Mouse (Mus musculus) neural tube, embryonic 14.5 days (tissue): ENCODE results near the gene Xxylt1. TPM values are rescaled to one million over a fixed set of nuclear protein-coding genes. Genes with fewer than 3 reads are reported as not detected.

Source experiments
- ATAC-seq: fragments of 200-750 bp; cut with Nextera tagmentation; 2 replicates; pipeline ENCODE4 v1.8.0; 2017; ENCODE audit warnings: low read depth, mild to moderate bottlenecking, moderate TSS enrichment, moderate library complexity
- H3K27ac ChIP-seq: fragments of 300-500 bp; sonication (generic); 2 replicates; pipeline ENCODE4 v1.5.1; 2014; ENCODE audit warnings: low read depth, mild to moderate bottlenecking, control low read depth, low read length, moderate library complexity, mixed read lengths
- H3K27me3 ChIP-seq: fragments of 300-500 bp; sonication (generic); 2 replicates; pipeline ENCODE4 v1.6.1; 2014; ENCODE audit warnings: low read length; ENCODE audit not compliant: control insufficient read depth, insufficient read depth
- H3K36me3 ChIP-seq: fragments of 300-500 bp; sonication (generic); 2 replicates; pipeline ENCODE4 v1.6.1; 2014; ENCODE audit warnings: low read length, mixed read lengths; ENCODE audit not compliant: control insufficient read depth, insufficient read depth
- H3K4me1 ChIP-seq: fragments of 300-500 bp; sonication (generic); 2 replicates; pipeline ENCODE4 v1.6.1; 2014; ENCODE audit warnings: low read length; ENCODE audit not compliant: control insufficient read depth, insufficient read depth
- H3K4me2 ChIP-seq: fragments of 300-500 bp; sonication (generic); 2 replicates; pipeline ENCODE4 v1.6.1; 2014; ENCODE audit warnings: mild to moderate bottlenecking, low read depth, low read length, control low read depth
- H3K4me3 ChIP-seq: fragments of 300-500 bp; sonication (generic); 2 replicates; pipeline ENCODE4 v1.5.1; 2014; ENCODE audit warnings: low read depth, low read length, control low read depth, mixed read lengths
- H3K9ac ChIP-seq: fragments of 300-500 bp; sonication (generic); replicated peaks from 2 replicates; pipeline ENCODE4 v1.6.1; 2014; ENCODE audit warnings: low read depth, mild to moderate bottlenecking, control low read depth, low read length, mixed read lengths
- H3K9me3 ChIP-seq: fragments of 300-500 bp; sonication (generic); 2 replicates; pipeline ENCODE4 v1.6.1; 2016; ENCODE audit warnings: low read length; ENCODE audit not compliant: control insufficient read depth
- WGBS: fragments of 180-500 bp; shearing (Covaris S2); extraction: QIAGEN DNeasy Blood & Tissue Kit; methylation state at CpG from one replicate; pipeline ENCODE4 v1.1.7; 2014; 5-methylcytosine and 5-hydroxymethylcytosine counted together
- polyA plus RNA-seq: library from polyadenylated mRNA; unstranded; fragments of >200 nt; fragmentation: Nextera tagmentation; extraction: Ambion mirVana; gene quantifications from 2 replicates; pipeline ENCODE4 v1.2.1, GENCODE M21; 2014

Gene Xxylt1
- polyA plus RNA-seq, 1 experiment from 2014 or later, result 17.3 TPM

DNA sequence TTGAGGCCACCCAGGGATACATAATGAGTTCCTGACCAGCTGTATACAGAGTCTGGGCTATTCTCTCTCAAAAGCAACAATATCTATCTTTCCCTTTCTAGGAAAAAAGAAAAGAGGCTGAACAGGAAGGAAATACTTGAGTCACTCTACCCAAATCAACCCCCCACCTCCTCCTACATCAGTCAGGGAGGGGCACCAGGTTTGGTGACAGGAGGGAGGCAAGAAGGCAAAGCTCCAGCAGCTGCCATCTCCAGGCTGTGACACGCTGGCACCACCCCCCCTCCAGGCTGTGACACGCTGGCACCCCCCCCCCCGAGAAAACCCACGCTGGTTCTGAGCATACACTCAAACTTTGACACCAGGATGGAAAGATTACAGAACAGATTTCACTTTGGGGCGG, 85.8 kb downstream of the Xxylt1 start:
- WGBS, result 90% methylated on average over 5 of the region's 5 CpGs
- ATAC-seq, result no peak

DNA sequence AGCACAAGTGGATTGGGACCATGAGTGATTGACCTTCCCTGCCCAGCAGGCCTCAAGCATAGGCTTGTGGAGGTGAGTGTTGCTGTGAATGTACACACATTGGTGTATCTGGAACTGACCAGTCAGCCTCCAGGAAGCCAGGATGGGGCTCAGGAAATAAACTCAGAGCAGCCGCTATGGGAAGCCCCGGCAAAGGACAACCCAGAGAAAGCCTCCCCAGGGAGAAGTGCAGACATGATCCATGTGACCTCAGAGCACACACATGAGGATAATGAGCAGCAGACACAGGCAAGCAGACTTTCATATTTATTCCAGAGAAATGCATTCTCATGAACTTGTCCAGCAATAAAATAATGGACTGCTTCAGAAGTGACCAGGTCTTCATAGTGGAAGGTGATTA, 86.4 kb downstream of the Xxylt1 start:
- Histone ChIP-seq H3K36me3 (no peaks in the 10 kb centered on the region), H3K27ac (no peak overlapping the region), H3K27me3 (no peaks in the 10 kb centered on the region), H3K4me1 (peaks cover 6% of the 10 kb centered on the region; the same call in 1 of the 2 replicates), H3K4me3 (no peak overlapping the region), H3K9ac (no peak overlapping the region), H3K9me3 (no peaks in the 10 kb centered on the region), H3K4me2 (no peak overlapping the region)
- 49% methylated on average over 2 of the region's 2 CpGs for WGBS
- no peak for ATAC-seq

More for the DNA sequence above, 85.8 kb downstream of the Xxylt1 start:
- no peaks in the 10 kb centered on the region for H3K36me3 ChIP-seq
- H3K27ac ChIP-seq, result no peak overlapping the region
- H3K9me3 ChIP-seq, result no peaks in the 10 kb centered on the region
- no peak overlapping the region for H3K4me3 ChIP-seq
- no peak overlapping the region for H3K4me2 ChIP-seq
- H3K4me1 ChIP-seq, result peaks cover 6% of the 10 kb centered on the region; the same call in 1 of the 2 replicates
- H3K27me3 ChIP-seq, result no peaks in the 10 kb centered on the region
- no peak overlapping the region for H3K9ac ChIP-seq

DNA sequence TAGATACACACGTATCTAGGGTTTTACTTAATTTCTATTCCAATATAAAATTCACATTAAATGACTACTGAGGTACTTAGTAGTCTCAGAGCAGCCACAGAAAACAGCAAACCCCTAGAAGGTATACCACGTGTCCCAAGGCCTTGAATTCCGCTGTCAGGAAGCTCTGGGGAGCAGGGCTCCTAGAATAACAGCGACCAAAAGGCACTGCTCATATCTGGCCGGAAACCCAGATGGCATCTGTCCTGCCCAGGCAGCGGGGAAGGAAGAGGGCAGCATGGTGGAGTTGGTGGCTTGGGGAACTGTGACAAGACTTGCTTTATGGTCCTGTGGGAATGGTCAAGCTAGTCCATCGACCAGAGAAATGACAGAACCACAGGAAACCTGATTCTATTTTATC, 86.9 kb downstream of the Xxylt1 start:
- ATAC-seq, result no peak

DNA sequence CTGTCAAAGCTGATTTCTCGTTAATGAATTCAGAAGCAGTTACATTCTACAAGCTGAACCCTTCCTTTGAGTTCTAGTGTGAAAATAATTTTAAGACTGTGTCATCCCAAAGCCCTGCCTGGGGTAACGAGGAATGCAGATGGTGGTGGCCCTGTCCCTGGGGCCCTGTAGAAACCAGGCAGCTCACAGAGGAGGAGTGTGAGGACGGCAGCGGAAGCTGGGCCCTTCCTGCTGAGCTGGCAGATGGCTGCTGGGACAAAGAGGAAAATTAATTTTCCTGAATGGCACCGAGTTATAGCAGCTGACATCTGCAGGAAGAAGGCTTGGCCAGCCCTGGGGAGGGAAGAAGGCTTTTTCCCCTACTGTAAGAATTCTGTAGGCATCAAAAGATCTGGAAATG, 88.7 kb downstream of the Xxylt1 start:
- H3K9me3 ChIP-seq, result no peaks in the 10 kb centered on the region
- H3K9ac ChIP-seq, result no peak overlapping the region
- no peaks in the 10 kb centered on the region for H3K36me3 ChIP-seq
- H3K4me1 ChIP-seq, result peaks cover 6% of the 10 kb centered on the region; the same call in 1 of the 2 replicates
- peak; percentile 65; the same call in 1 of the 2 replicates for ATAC-seq
- no peak overlapping the region for H3K4me2 ChIP-seq
- 25% methylated on average over 5 of the region's 5 CpGs for WGBS
- H3K27me3 ChIP-seq, result no peaks in the 10 kb centered on the region
- H3K27ac ChIP-seq, result peak overlapping the region; percentile 39
- H3K4me3 ChIP-seq, result no peak overlapping the region

More for the DNA sequence above, 86.9 kb downstream of the Xxylt1 start:
- 67% methylated on average over 7 of the region's 7 CpGs for WGBS
- Histone ChIP-seq H3K36me3 (no peaks in the 10 kb centered on the region), H3K27me3 (no peaks in the 10 kb centered on the region), H3K9me3 (no peaks in the 10 kb centered on the region), H3K4me3 (no peak overlapping the region), H3K9ac (no peak overlapping the region), H3K4me2 (no peak overlapping the region), H3K27ac (no peak overlapping the region), H3K4me1 (peaks cover 6% of the 10 kb centered on the region; the same call in 1 of the 2 replicates)

DNA sequence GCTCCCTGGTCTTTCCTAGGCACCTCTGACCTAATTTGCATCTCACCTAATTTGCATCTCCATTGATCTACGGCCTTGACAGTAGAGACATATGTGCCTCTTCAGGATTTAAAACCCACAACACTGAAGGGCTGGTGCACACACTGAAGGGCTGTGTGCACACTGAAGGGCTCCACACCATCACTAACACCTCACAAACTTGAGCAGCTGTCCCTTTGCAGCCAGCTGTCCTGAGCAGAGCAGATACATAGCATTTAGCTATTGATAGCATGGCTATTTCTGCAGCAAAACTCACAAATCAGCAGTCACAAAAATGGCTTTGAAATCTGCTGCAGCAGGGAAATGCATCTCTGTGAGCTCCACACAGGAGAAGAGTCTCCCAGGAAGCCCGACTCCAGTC, 90.6 kb downstream of the Xxylt1 start:
- Histone ChIP-seq H3K36me3 (no peaks in the 10 kb centered on the region), H3K4me2 (no peak overlapping the region), H3K9ac (no peak overlapping the region), H3K9me3 (no peaks in the 10 kb centered on the region), H3K4me1 (peaks cover 6% of the 10 kb centered on the region; the same call in 1 of the 2 replicates), H3K27ac (no peak overlapping the region), H3K27me3 (no peaks in the 10 kb centered on the region), H3K4me3 (no peak overlapping the region)
- no peak for ATAC-seq
- WGBS, result 12% methylated on average over 2 of the region's 2 CpGs

DNA sequence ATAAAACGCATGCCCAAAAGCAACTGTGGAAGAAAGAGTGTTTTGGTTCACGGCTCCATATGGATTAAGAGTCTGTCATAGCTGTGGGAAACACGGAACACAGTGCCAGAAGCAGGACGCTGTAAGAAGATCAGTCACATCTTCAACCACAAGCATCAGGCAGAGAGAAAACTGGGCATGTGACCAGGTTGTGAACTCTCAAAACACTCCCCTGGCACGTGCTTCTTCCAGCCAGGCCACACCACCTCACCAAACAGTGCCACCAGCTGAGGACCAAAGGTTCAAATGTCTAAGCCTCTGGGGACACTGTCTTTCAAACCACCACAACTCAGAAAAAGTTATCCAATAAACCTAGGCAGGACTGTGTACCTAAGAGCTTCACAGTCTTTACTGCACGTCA, 93.0 kb downstream of the Xxylt1 start:
- H3K4me1 ChIP-seq, result peaks cover 6% of the 10 kb centered on the region; the same call in 1 of the 2 replicates
- no peak for ATAC-seq
- H3K4me2 ChIP-seq, result no peak overlapping the region
- 85% methylated on average over 6 of the region's 6 CpGs for WGBS
- no peak overlapping the region for H3K4me3 ChIP-seq
- H3K27me3 ChIP-seq, result no peaks in the 10 kb centered on the region
- no peak overlapping the region for H3K9ac ChIP-seq
- no peaks in the 10 kb centered on the region for H3K9me3 ChIP-seq
- no peaks in the 10 kb centered on the region for H3K36me3 ChIP-seq
- no peak overlapping the region for H3K27ac ChIP-seq

DNA sequence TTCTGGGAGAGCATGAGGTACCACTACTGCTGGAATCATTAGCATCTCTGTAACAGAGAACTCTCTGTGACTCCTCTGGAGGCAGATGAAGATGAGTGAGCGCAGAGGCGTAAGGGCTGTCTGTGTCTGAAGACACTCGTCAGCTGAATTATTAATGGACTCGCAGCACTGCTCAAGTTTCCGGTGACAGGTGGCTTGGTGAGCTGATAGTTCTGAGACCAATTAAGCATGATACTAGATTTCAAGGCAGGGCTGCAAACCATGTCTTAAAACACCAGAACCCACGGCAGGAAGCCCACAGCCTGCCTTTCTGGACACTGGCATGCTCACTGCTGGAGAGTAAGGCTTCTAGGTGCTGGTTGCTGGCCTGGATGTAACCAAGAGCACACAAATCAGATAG, 93.5 kb downstream of the Xxylt1 start:
- Histone ChIP-seq H3K27ac (no peak overlapping the region), H3K4me1 (peaks cover 3% of the 10 kb centered on the region; the same call in 1 of the 2 replicates), H3K4me3 (no peak overlapping the region), H3K9me3 (no peaks in the 10 kb centered on the region), H3K27me3 (no peaks in the 10 kb centered on the region), H3K36me3 (no peaks in the 10 kb centered on the region), H3K9ac (no peak overlapping the region), H3K4me2 (no peak overlapping the region)
- 70% methylated on average over 6 of the region's 6 CpGs for WGBS
- no peak for ATAC-seq

DNA sequence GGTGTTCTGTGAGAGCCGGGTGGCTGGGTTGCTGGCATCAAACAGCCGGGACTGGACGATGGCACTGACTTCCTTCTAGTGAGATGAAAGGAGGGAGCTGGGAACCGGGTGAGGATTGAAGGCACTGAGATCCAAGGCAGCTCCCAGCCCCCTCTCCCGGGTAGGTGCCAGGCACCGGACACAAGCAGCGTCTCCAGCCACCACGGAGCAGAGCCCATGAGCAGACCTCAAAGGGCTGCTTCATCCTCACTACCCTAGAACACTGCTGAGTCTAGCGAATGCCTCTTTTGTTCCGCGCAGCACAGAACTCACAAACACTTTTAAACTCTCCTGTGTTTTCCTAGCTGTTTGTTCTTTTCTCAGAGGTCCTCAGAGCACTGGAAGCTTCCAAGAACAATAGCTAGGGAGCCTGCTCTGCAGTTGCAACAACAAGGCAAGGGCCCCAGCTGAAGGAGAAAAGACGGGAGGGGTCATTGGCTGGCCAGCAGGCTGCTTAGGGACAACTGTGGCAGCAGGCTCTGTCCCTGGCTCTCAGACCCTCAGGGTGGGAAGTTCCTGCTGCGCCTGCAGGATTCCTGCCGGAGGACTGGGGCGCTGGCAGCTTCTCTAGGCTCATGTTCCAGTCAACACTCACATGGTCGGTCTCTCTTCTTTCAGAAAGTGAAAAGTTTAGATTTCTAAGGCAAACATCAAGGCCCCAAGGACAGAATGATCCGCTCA, 96.2 kb downstream of the Xxylt1 start:
- Histone ChIP-seq H3K9me3 (no peaks in the 10 kb centered on the region), H3K4me1 (no peaks in the 10 kb centered on the region; the same call in 1 of the 2 replicates), H3K27ac (no peak overlapping the region), H3K36me3 (no peaks in the 10 kb centered on the region), H3K27me3 (no peaks in the 10 kb centered on the region), H3K9ac (no peak overlapping the region), H3K4me3 (no peak overlapping the region), H3K4me2 (no peak overlapping the region)
- no peak for ATAC-seq
- WGBS, result 32% methylated on average over 17 of the region's 17 CpGs

DNA sequence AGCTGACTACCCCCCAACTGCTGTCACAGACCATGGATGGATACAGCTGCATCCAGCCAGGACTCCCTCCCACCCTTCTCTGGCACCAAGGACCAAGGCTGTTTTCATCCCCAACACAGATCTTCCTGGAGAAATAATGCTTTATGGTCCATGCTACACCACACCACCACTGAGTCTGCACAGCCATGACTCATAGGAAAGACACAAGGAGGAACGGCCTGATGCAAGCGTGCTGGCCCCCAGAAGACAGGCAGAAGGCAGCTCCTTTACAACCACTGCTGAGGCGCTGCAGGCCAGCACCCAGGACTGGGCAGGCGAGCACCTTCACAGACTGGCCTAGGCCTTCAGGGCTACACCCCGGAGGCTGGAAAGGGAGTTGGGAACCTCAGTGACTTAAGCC, 97.1 kb downstream of the Xxylt1 start:
- no peak overlapping the region for H3K4me2 ChIP-seq
- no peak for ATAC-seq
- H3K4me3 ChIP-seq, result no peak overlapping the region
- no peak overlapping the region for H3K9ac ChIP-seq
- no peaks in the 10 kb centered on the region for H3K36me3 ChIP-seq
- no peaks in the 10 kb centered on the region for H3K9me3 ChIP-seq
- no peaks in the 10 kb centered on the region; the same call in 1 of the 2 replicates for H3K4me1 ChIP-seq
- no peak overlapping the region for H3K27ac ChIP-seq
- WGBS, result 88% methylated on average over 5 of the region's 5 CpGs
- no peaks in the 10 kb centered on the region for H3K27me3 ChIP-seq
